Comparison of ENCODE assay signal across 16 mouse cellular contexts in genomic region chr2:158760231-158760630, GRCm38 (mm10).
"Had no signal": no experiment of that assay in that cellular context is flagged by ENCODE, and none has a peak within 500 bp of the region (broad histone marks: within the 10 kb centered on the region; RNA-seq: fewer than 3 reads in every experiment).

No protein-coding gene starts in this region.

- H3K4me1 ChIP-seq: neural tube, embryonic 12.5 days; neural tube, embryonic 13.5 days; neural tube, embryonic 15.5 days; stomach, embryonic 15.5 days had no signal

- H3K4me3 ChIP-seq: neural tube, embryonic 12.5 days; neural tube, embryonic 13.5 days; neural tube, embryonic 15.5 days; stomach, embryonic 15.5 days had no signal

- DNase-seq: right cerebral cortex, adult 18-20 months; right cerebral cortex, postnatal 14 days; right cerebral cortex, postnatal 25 days; right cerebral cortex, postnatal 4 days; spleen, adult 18-20 months; thymus, adult 18-20 months; thymus, adult 2 months; thymus, postnatal 14 days; thymus, postnatal 25 days; thymus, postnatal 36 days; thymus, postnatal 4 days had no signal

- H3K9ac ChIP-seq: neural tube, embryonic 12.5 days; neural tube, embryonic 13.5 days; neural tube, embryonic 15.5 days; stomach, embryonic 15.5 days had no signal

- H3K4me2 ChIP-seq: neural tube, embryonic 12.5 days; neural tube, embryonic 13.5 days; neural tube, embryonic 15.5 days; stomach, embryonic 15.5 days had no signal

- H3K27me3 ChIP-seq: neural tube, embryonic 12.5 days; neural tube, embryonic 13.5 days; neural tube, embryonic 15.5 days; stomach, embryonic 15.5 days had no signal

- H3K9me3 ChIP-seq: neural tube, embryonic 12.5 days; neural tube, embryonic 13.5 days; neural tube, embryonic 15.5 days; stomach, embryonic 15.5 days had no signal

- H3K27ac ChIP-seq: neural tube, embryonic 12.5 days; neural tube, embryonic 13.5 days; neural tube, embryonic 15.5 days; stomach, embryonic 15.5 days; stomach, postnatal 0 days had no signal

- H3K36me3 ChIP-seq: neural tube, embryonic 12.5 days; neural tube, embryonic 13.5 days; stomach, embryonic 15.5 days had no signal
